Mouse (Mus musculus): ENCODE results near the gene Olfr764-ps1. TPM values are rescaled to one million over a fixed set of nuclear protein-coding genes. Genes with fewer than 3 reads are reported as not detected.
"Not testable (repeated sequence)": the region's sequence is repeated elsewhere in the genome, so short reads cannot be mapped to it uniquely, and the experiment has no call there.

Olfr764-ps1 gene
- not detected for total RNA-seq (2021)

GRCm38 (mm10) chr10:129039796-129040195 is at the start of gene Olfr764-ps1:
Gene Olfr764-ps1, minus strand, starts transcription at chr10:129039896.
- DNase-seq (ENCODE audit: low spot score), result no peak
- intact Hi-C loops (cut with DNase I), result no loop called here

DNA sequence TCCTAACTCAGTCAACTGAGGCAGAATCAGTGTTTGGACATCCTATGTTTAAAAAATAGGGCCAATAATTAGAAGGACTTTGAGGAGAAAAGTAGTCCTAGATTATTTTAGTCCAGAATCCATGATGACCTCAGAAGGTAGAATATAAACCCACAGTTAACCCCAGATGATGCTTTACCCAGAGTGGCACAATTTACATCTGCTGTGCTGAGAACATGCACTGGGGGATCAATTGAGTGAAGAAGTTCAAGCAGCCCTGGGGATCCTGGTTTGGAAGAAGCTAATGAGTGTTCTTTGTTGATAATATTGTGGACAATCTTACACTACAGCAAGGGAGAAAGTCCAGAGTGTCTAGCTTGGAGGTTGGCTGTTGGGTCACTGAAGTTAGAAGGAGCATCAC is 43.1 kb upstream of the Olfr764-ps1 start, which contains the start of gene Olfr767:
TSS of gene Olfr767 (minus strand) at position 101 of the 400 bp plus-strand sequence.
- DNase-seq (ENCODE audit: low spot score); intact Hi-C loops (cut with DNase I): not testable (repeated sequence)

DNA sequence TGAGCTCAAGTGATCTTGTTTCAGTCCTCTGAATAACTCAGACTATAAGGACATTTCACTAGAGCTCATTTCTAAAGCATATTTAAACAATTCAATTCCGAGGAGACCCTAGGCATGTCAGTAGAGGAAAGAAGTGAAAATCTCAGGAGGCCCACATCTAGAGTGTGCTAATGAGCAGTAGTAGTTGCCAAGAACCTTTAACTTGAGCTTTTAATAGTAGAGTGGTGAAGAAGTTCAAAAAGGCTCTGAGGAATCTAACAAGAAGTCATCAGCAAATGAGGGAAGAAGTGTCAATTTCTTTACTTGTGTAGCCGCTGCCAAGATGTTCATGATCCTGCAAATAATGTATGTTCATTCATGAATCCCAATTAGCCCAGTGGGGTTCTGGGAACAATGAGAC is 29.2 kb upstream of the Olfr764-ps1 start, which contains the start of gene Olfr766-ps1:
TSS of gene Olfr766-ps1 (minus strand) at position 101 of the 400 bp plus-strand sequence.
- intact Hi-C loops (cut with DNase I), result no loop called here
- DNase-seq (ENCODE audit: low spot score), result no peak

- DNase-seq (ENCODE audit: low spot score); intact Hi-C loops (cut with DNase I): not testable (repeated sequence)
Observed at GRCm38 (mm10) chr10:129049898-129050297, 10.2 kb upstream of the Olfr764-ps1 start, which contains the start of gene Olfr765. Gene Olfr765, minus strand, starts transcription at chr10:129049998.

DNA sequence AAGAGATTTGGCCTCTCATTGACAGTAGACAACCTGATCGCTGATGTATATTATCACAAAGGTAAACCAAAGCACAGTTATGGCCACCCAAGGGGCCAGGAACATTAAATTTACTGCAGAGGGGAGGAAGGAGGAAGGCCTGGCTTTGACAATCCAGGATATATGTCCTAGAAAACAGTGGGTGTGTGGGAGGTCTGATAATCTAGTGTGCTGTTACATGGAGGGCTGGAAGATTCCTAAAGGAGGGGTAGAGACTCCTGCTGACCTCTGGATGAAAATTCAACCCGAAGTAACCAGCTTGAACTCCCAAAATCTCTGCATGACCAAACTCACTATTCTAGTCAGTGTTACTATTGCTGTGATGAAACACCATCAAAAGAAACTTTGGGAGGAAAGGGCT is 11.4 kb downstream of the Olfr764-ps1 start:
- intact Hi-C loops (cut with DNase I), result no loop called here
- DNase-seq (ENCODE audit: low spot score), result no peak

- no peak for DNase-seq (ENCODE audit: low spot score)
- intact Hi-C loops (cut with DNase I), result no loop called here
Observed at GRCm38 (mm10) chr10:129026018-129026662, 13.6 kb downstream of the Olfr764-ps1 start.

DNA sequence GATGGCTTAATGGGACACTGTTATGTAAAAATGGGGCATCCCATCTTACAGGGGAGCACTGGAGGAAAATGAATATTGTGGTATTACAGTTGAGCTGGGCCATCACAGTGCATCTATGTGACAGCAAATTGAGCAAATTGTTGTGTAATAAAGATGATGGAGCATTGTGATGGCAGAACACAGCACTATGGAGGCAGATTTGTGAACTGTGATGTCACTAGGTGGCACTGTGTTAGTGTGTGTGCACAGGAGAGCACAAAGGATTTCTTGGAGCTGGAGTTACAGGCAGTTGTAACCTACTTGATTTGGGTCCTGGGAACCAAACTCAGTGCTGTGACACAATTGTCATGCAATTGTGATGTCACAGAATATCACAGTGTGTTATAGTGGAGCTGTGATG is 16.4 kb downstream of the Olfr764-ps1 start:
- intact Hi-C loops (cut with DNase I), result no loop called here
- no peak for DNase-seq (ENCODE audit: low spot score)

- intact Hi-C loops (cut with DNase I), result no loop called here
Observed at GRCm38 (mm10) chr10:129014477-129014876, 25.2 kb downstream of the Olfr764-ps1 start.

GRCm38 (mm10) chr10:129011511-129011910 is 28.2 kb downstream of the Olfr764-ps1 start:
- intact Hi-C loops (cut with DNase I), result not testable (repeated sequence)

More at GRCm38 (mm10) chr10:129014477-129014876, 25.2 kb downstream of the Olfr764-ps1 start:
- no peak for DNase-seq (ENCODE audit: low spot score)

DNA sequence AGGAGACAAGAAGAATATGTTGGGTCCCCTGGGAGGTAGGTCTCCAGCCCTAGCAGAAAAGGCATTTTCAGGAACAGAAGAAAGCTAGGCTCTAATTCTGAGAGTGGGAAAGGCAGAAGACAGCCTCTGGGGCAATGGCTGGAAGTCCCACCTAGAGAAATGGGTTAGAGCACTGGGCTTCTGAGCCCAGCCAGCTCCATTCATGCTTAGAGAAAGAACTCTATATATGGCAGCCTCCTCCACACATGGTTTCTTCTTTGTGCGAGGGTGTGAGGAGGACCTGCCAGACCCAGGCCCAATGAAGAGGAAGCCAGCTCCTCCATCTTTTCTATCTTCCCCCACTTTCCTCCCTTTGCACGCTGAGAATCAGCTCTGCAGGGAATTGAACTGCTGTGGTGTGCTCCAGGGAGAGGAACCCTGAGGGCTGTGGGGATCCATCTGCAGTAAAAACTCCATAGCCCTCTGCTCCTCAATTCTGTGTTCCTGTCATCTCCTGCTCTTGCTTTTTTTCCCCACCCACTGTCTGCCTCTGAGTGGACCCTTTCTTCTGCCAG is 29.3 kb downstream of the Olfr764-ps1 start, which contains the start of gene Olfr763:
TSS of gene Olfr763 (plus strand) at position 504 of the 554 bp plus-strand sequence.
- intact Hi-C loops (cut with DNase I), result no loop called here

More at GRCm38 (mm10) chr10:129011511-129011910, 28.2 kb downstream of the Olfr764-ps1 start:
- DNase-seq (ENCODE audit: low spot score), result not testable (repeated sequence)

DNA sequence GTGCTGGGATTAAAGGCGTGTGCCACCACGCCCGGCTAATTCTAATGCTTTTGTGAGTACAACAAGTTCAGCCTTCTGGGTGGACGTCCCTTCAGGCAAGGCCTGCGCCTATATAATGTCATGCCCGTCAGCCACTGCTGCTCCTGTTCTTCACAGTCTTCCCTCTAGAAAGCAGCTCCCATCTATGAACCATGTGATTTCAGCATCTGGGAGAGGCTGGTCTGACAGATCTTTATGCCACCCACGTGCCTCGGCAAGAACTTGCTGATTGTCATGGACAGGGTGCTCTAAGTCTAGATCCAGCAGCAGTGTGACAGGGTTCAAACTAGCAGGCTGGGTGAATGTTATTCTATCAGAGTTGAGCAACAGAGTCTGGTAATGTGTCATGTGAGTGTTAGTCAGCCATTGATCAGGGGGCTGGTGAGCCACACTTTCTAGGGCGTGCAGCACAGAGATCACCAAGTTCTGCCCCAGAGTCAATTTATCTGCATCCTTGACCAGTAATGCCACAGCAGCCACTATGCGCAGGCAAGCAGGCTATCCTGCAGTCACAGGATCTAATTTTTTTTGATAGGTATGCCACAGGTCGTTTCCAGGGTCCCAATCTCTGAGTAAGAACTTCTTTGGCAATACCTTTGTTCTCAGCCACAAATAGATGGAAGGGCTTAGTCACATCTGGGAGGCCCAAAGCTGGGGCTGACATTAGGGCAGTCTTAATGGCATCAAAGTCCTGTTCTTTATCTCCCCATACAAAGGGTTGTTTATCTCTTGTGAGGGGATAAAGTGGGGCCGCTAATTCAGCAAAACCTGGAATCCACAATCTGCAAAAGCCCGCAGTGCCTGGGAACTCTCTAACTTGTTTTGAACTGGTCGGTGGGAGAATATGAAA is 35.4 kb downstream of the Olfr764-ps1 start:
- intact Hi-C loops (cut with DNase I), result no loop called here
- no peak for DNase-seq (ENCODE audit: low spot score)

More for the DNA sequence above, 29.3 kb downstream of the Olfr764-ps1 start, which contains the start of gene Olfr763:
- DNase-seq (ENCODE audit: low spot score), result no peak

GRCm38 (mm10) chr10:128996523-128997040 is 43.1 kb downstream of the Olfr764-ps1 start:
- intact Hi-C loops (cut with DNase I), result no loop called here
- no peak for DNase-seq (ENCODE audit: low spot score)

DNA sequence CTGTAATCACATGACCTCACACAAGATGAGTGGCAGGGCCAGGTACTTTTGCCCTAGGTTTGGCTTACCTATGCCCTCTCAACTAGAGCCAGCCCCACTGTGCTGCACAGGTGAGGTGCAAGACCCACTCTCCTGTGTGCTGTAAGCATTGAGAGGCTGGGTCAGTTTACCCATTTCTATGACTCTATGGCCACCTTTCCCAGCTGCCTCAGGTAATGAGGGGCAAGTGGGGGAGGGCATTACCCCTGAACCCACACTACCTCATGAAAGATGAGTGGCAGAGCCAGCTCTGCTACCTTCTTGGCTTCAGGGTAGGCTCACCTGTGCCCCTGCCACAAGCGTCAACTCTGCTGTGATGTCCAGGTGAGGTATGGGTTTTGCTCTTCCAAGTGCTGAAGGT is 43.9 kb downstream of the Olfr764-ps1 start:
- intact Hi-C loops (cut with DNase I), result no loop called here
- DNase-seq (ENCODE audit: low spot score), result no peak

DNA sequence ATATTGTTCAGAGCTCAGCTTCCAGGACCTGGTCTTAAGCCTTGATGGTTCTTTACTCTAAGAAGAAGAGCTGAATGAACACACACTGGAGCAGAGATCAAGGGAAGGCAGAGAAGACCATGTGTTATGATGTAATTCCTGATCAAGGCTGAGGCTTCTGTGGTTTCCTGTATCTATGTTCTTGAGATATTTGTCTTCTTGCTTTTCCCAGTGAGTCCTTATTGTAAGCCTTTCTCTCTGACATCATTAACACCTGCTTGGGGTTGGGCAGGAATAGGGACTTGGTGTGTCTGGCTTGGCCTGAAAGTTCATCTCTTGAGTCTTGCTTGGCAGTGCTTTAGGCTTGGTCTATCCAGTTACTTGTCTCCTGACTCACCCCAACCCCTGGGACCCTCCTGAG is 48.7 kb downstream of the Olfr764-ps1 start:
- no peak for DNase-seq (ENCODE audit: low spot score)
- intact Hi-C loops (cut with DNase I), result no loop called here

GRCm38 (mm10) chr10:128990129-128990850 is 49.4 kb downstream of the Olfr764-ps1 start:
- intact Hi-C loops (cut with DNase I); DNase-seq (ENCODE audit: low spot score): not testable (repeated sequence)

DNA sequence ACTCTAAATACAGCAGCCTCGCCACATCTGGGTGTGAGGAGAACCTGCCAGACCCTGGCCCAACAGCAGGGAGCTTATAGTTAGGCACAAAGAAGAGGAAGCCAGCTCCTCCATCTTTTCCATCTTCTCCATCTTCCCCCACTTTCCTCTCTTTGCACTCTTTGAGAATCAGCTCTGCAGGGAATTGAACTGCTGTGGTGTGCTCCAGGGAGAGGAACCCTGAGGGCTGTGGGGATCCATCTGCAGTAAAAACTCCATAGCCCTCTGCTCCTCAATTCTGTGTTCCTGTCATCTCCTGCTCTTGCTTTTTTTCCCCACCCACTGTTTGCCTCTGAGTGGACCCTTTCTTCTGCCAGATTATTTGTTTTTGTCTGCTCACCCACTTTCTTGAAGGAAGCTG is 50.6 kb downstream of the Olfr764-ps1 start, which contains the start of gene Olfr9:
TSS of gene Olfr9 (plus strand) at position 301 of the 400 bp plus-strand sequence.
- intact Hi-C loops (cut with DNase I); DNase-seq (ENCODE audit: low spot score): not testable (repeated sequence)
